34 mouse cellular contexts compared by ENCODE assay signal in genomic region chr9:99090546-99090945, GRCm38 (mm10). TPM values are rescaled to one million over a fixed set of nuclear protein-coding genes. Genes with fewer than 3 reads are reported as not detected.
A peak's percentile ranks its signal among the peaks of the same experiment; 100 is the strongest.
DNase-seq lines count a peak whose midpoint lies in the region; ATAC-seq lines count a peak whose summit lies in the region.
"Had no signal": no experiment of that assay in that cellular context is flagged by ENCODE, and none has a peak within 500 bp of the region (broad histone marks: within the 10 kb centered on the region; RNA-seq: fewer than 3 reads in every experiment).

No protein-coding gene starts in this region.

- ATAC-seq in granulocyte monocyte progenitor cell, adult 5-6 weeks (replicated peaks; ENCODE audit: poor library complexity, severe bottlenecking): peak; percentile 24; the same call in 1 of the 2 replicates
- ATAC-seq in megakaryocyte-erythroid progenitor cell, adult 5-6 weeks (replicated peaks; ENCODE audit: low FRiP score, low TSS enrichment, poor library complexity, severe bottlenecking): 0 out of 2 replicates have a peak, but pooled peaks have one; percentile 16
- ATAC-seq in hindbrain, embryonic 12.5 days (ENCODE audit: low FRiP score): no peak
- ATAC-seq in hindbrain, embryonic 11.5 days (ENCODE audit: low FRiP score): no peak
- ATAC-seq: CD4-positive, CD25-positive, alpha-beta regulatory T cell, adult 4 months; forebrain, postnatal 0 days; inflammation-experienced regulatory T-cells, adult 6 months; liver, embryonic 12.5 days; lung, postnatal 0 days; midbrain, embryonic 13.5 days had no signal

- H3K27ac ChIP-seq in heart, embryonic 10.5 days: no peak overlapping the region
- no peak overlapping the region for H3K27ac ChIP-seq in hindbrain, embryonic 12.5 days
- H3K27ac ChIP-seq in hindbrain, embryonic 11.5 days (ENCODE audit: low read depth, low read length): no peak overlapping the region
- H3K27ac ChIP-seq: embryonic facial prominence, embryonic 13.5 days; forebrain, embryonic 10.5 days; hindbrain, embryonic 15.5 days; limb, embryonic 13.5 days; liver, embryonic 12.5 days; midbrain, embryonic 13.5 days; neural tube, embryonic 15.5 days; stomach, embryonic 15.5 days had no signal

- H3K4me3 ChIP-seq in heart, embryonic 10.5 days: no peak overlapping the region
- H3K4me3 ChIP-seq in hindbrain, embryonic 12.5 days: no peak overlapping the region
- no peak overlapping the region for H3K4me3 ChIP-seq in hindbrain, embryonic 11.5 days (ENCODE audit: low read depth, low read length)
- H3K4me3 ChIP-seq: embryonic facial prominence, embryonic 13.5 days; forebrain, embryonic 10.5 days; hindbrain, embryonic 15.5 days; limb, embryonic 13.5 days; liver, embryonic 12.5 days; midbrain, embryonic 13.5 days; neural tube, embryonic 15.5 days; stomach, embryonic 15.5 days had no signal

- H3K27me3 ChIP-seq in heart, embryonic 10.5 days (ENCODE audit: insufficient read depth, poor library complexity, severe bottlenecking): no peaks in the 10 kb centered on the region
- no peaks in the 10 kb centered on the region for H3K27me3 ChIP-seq in hindbrain, embryonic 12.5 days
- no peaks in the 10 kb centered on the region for H3K27me3 ChIP-seq in hindbrain, embryonic 11.5 days (ENCODE audit: control insufficient read depth, insufficient read depth, low read length)
- H3K27me3 ChIP-seq: embryonic facial prominence, embryonic 13.5 days; hindbrain, embryonic 15.5 days; limb, embryonic 13.5 days; liver, embryonic 12.5 days; midbrain, embryonic 13.5 days; neural tube, embryonic 15.5 days; stomach, embryonic 15.5 days had no signal

- no peak overlapping the region for H3K4me2 ChIP-seq in hindbrain, embryonic 12.5 days (replicated peaks)
- H3K4me2 ChIP-seq in hindbrain, embryonic 11.5 days (replicated peaks; ENCODE audit: low read depth, low read length): no peak overlapping the region
- H3K4me2 ChIP-seq: embryonic facial prominence, embryonic 13.5 days; heart, embryonic 11.5 days; hindbrain, embryonic 15.5 days; limb, embryonic 13.5 days; liver, embryonic 12.5 days; midbrain, embryonic 13.5 days; neural tube, embryonic 15.5 days; stomach, embryonic 15.5 days had no signal

- 78% methylated on average over 4 of the region's 4 CpGs for WGBS in heart, embryonic 10.5 days
- 85% methylated on average over 4 of the region's 4 CpGs for WGBS in hindbrain, embryonic 12.5 days
- 83% methylated on average over 4 of the region's 4 CpGs for WGBS in hindbrain, embryonic 11.5 days

- H3K4me1 ChIP-seq in heart, embryonic 10.5 days: no peaks in the 10 kb centered on the region
- H3K4me1 ChIP-seq in hindbrain, embryonic 12.5 days: peaks cover 8% of the 10 kb centered on the region
- no peaks in the 10 kb centered on the region for H3K4me1 ChIP-seq in hindbrain, embryonic 11.5 days (replicated peaks; ENCODE audit: control insufficient read depth, insufficient read depth, low read length)
- H3K4me1 ChIP-seq: embryonic facial prominence, embryonic 13.5 days; hindbrain, embryonic 15.5 days; limb, embryonic 13.5 days; neural tube, embryonic 15.5 days; stomach, embryonic 15.5 days had no signal

- H3K9me3 ChIP-seq in heart, embryonic 10.5 days: no peaks in the 10 kb centered on the region
- no peaks in the 10 kb centered on the region for H3K9me3 ChIP-seq in hindbrain, embryonic 12.5 days (replicated peaks)
- no peaks in the 10 kb centered on the region for H3K9me3 ChIP-seq in hindbrain, embryonic 11.5 days (ENCODE audit: control insufficient read depth, low read length)
- H3K9me3 ChIP-seq: embryonic facial prominence, embryonic 13.5 days; forebrain, embryonic 10.5 days; hindbrain, embryonic 15.5 days; limb, embryonic 13.5 days; liver, embryonic 12.5 days; midbrain, embryonic 13.5 days; neural tube, embryonic 15.5 days; stomach, embryonic 15.5 days had no signal

- H3K9ac ChIP-seq in hindbrain, embryonic 12.5 days: no peak overlapping the region
- no peak overlapping the region for H3K9ac ChIP-seq in hindbrain, embryonic 11.5 days (ENCODE audit: low read depth, low read length)
- H3K9ac ChIP-seq: embryonic facial prominence, embryonic 13.5 days; forebrain, postnatal 0 days; hindbrain, embryonic 15.5 days; limb, embryonic 13.5 days; liver, embryonic 12.5 days; midbrain, embryonic 13.5 days; neural tube, embryonic 15.5 days; stomach, embryonic 15.5 days had no signal

- peaks cover 5% of the 10 kb centered on the region; the same call in 1 of the 2 replicates for H3K36me3 ChIP-seq in heart, embryonic 10.5 days
- H3K36me3 ChIP-seq in hindbrain, embryonic 12.5 days: 0 out of 2 replicates have a peak, but pooled peaks cover 5% of the 10 kb centered on the region
- no peaks in the 10 kb centered on the region for H3K36me3 ChIP-seq in hindbrain, embryonic 11.5 days (ENCODE audit: control insufficient read depth, insufficient read depth, low read length)
- H3K36me3 ChIP-seq: stomach, embryonic 15.5 days had no signal

- DNase-seq in heart, embryonic 10.5 days (ENCODE audit: low spot score): peak; percentile 53
- no peak for DNase-seq in heart, postnatal 4 days
- peak; percentile 29 for DNase-seq in adrenal gland, postnatal 10 days
- DNase-seq in layer of hippocampus, adult 9-11 months: no peak
- no peak for DNase-seq in hindbrain, embryonic 11.5 days (ENCODE audit: low spot score)
- DNase-seq: cerebellum, adult 9-11 months; forebrain, postnatal 0 days; gastrocnemius, postnatal 14 days; heart, adult 11 months; heart, postnatal 36 days; kidney, adult 11 months; kidney, postnatal 14 days; lung, adult 18-20 months; lung, postnatal 4 days; right cerebral cortex, postnatal 25 days had no signal

RNA-seq across cellular contexts. Expression of gene Pik3cb, which starts 49.9 kb away (rescaled TPM):
- polyA plus RNA-seq in heart, embryonic 10.5 days (2016; fragmentation: Nextera tagmentation; extraction: Ambion mirVana): 2.0 and 2.4 TPM in 2 replicates
- 10 to 100 TPM; 11.0 to 11.6 TPM for total RNA-seq in heart, postnatal 4 days (2021)
- 10 to 100 TPM in 1 of 2 experiments, 1 to 10 TPM in 1; 10.0 to 10.6 TPM for total RNA-seq in adrenal gland, postnatal 10 days (2021)
- 9.9 and 10.5 TPM in 2 replicates for total RNA-seq in granulocyte monocyte progenitor cell, adult 5-6 weeks (2014; fragmentation: Nextera tagmentation)
- 4.6 and 5.6 TPM in 2 replicates for total RNA-seq in granulocyte monocyte progenitor cell, adult 5-6 weeks (2017)
- 9.5 and 14.1 TPM in 2 replicates for total RNA-seq in megakaryocyte-erythroid progenitor cell, adult 5-6 weeks (2014; fragmentation: Nextera tagmentation)
- total RNA-seq in megakaryocyte-erythroid progenitor cell, adult 5-6 weeks (2017): 2.9 and 5.5 TPM in 2 replicates
- 2.2 and 4.5 TPM in 2 replicates for polyA plus RNA-seq in hindbrain, embryonic 12.5 days (2016; fragmentation: Nextera tagmentation; extraction: Ambion mirVana)
- 1.5 and 2.2 TPM in 2 replicates for polyA plus RNA-seq in hindbrain, embryonic 11.5 days (2014; fragmentation: Nextera tagmentation; extraction: Ambion mirVana)

RNA-seq across cellular contexts. Expression of gene Gm1123, which starts 55.0 kb away (rescaled TPM):
- 0.09 TPM in 1 of 2 replicates, not detected in the other for polyA plus RNA-seq in heart, embryonic 10.5 days (2016; fragmentation: Nextera tagmentation; extraction: Ambion mirVana)
- total RNA-seq in heart, postnatal 4 days (2021): not detected
- not detected for total RNA-seq in adrenal gland, postnatal 10 days (2021)
- not detected in 2 replicates for total RNA-seq in granulocyte monocyte progenitor cell, adult 5-6 weeks (2014; fragmentation: Nextera tagmentation)
- total RNA-seq in granulocyte monocyte progenitor cell, adult 5-6 weeks (2017): not detected in 2 replicates
- total RNA-seq in megakaryocyte-erythroid progenitor cell, adult 5-6 weeks (2014; fragmentation: Nextera tagmentation): not detected in 2 replicates
- total RNA-seq in megakaryocyte-erythroid progenitor cell, adult 5-6 weeks (2017): not detected in 2 replicates
- not detected in 2 replicates for polyA plus RNA-seq in hindbrain, embryonic 12.5 days (2016; fragmentation: Nextera tagmentation; extraction: Ambion mirVana)
- not detected in 2 replicates for polyA plus RNA-seq in hindbrain, embryonic 11.5 days (2014; fragmentation: Nextera tagmentation; extraction: Ambion mirVana)
- total RNA-seq: adrenal gland, adult 18-20 months; gastrocnemius, postnatal 14 days; heart, postnatal 36 days; left cerebral cortex, postnatal 36 days had no signal
- polyA plus RNA-seq: embryonic facial prominence, embryonic 13.5 days; forebrain, embryonic 10.5 days; forebrain, postnatal 0 days; kidney, embryonic 14.5 days; limb, embryonic 13.5 days; liver, embryonic 12.5 days; lung, postnatal 0 days; neural tube, embryonic 15.5 days; urinary bladder, adult 2 months had no signal

Comparison
In these comparisons a context has a peak if more than half of its experiments do, and no peak if none do; other contexts are left out.
1. DNase-seq: peak in heart, embryonic 10.5 days (single experiment) and adrenal gland, postnatal 10 days (single experiment); none in heart, postnatal 4 days (single experiment), layer of hippocampus, adult 9-11 months (single experiment) and hindbrain, embryonic 11.5 days (single experiment).
2. ATAC-seq: peak in granulocyte monocyte progenitor cell, adult 5-6 weeks (single experiment) and megakaryocyte-erythroid progenitor cell, adult 5-6 weeks (single experiment); none in hindbrain, embryonic 12.5 days (single experiment) and hindbrain, embryonic 11.5 days (single experiment).